Mouse (Mus musculus): Measurements from ENCODE around the gene B4galnt1. TPM values are rescaled to one million over a fixed set of nuclear protein-coding genes. Genes with fewer than 3 reads are reported as not detected.

B4galnt1 gene
- polyA plus RNA-seq, 1 experiment from 2014 or later, result 7.7 TPM

Other genes starting within 250 kb of the B4galnt1 start
- 67.5 and 73.2 TPM in 2 replicates for gene Ctdsp2, start 186.5 kb upstream of the B4galnt1 start, polyA plus RNA-seq (2015; fragmentation: Nextera tagmentation; extraction: Ambion mirVana)
- gene Avil, start 164.5 kb upstream of the B4galnt1 start, polyA plus RNA-seq (2015; fragmentation: Nextera tagmentation; extraction: Ambion mirVana), result 0.10 and 0.36 TPM in 2 replicates
- gene Tsfm, start 134.4 kb upstream of the B4galnt1 start, polyA plus RNA-seq (2015; fragmentation: Nextera tagmentation; extraction: Ambion mirVana), result 96.4 and 99.7 TPM in 2 replicates
- 59.4 and 67.4 TPM in 2 replicates for gene Mettl1, start 123.8 kb upstream of the B4galnt1 start, polyA plus RNA-seq (2015; fragmentation: Nextera tagmentation; extraction: Ambion mirVana)
- 0.93 and 1.00 TPM in 2 replicates for gene Eef1akmt3, start 123.7 kb upstream of the B4galnt1 start, polyA plus RNA-seq (2015; fragmentation: Nextera tagmentation; extraction: Ambion mirVana)
- gene Cyp27b1, start 117.0 kb upstream of the B4galnt1 start, polyA plus RNA-seq (2015; fragmentation: Nextera tagmentation; extraction: Ambion mirVana), result 9.9 and 12.3 TPM in 2 replicates
- gene March9, start 105.0 kb upstream of the B4galnt1 start, polyA plus RNA-seq (2015; fragmentation: Nextera tagmentation; extraction: Ambion mirVana), result 1.1 and 1.4 TPM in 2 replicates
- gene Cdk4, start 101.7 kb upstream of the B4galnt1 start, polyA plus RNA-seq (2015; fragmentation: Nextera tagmentation; extraction: Ambion mirVana), result 1,852 and 1,884 TPM in 2 replicates
- 185 and 189 TPM in 2 replicates for gene Tspan31, start 95.0 kb upstream of the B4galnt1 start, polyA plus RNA-seq (2015; fragmentation: Nextera tagmentation; extraction: Ambion mirVana)
- 0.04 and 0.42 TPM in 2 replicates for gene Agap2, start 89.9 kb upstream of the B4galnt1 start, polyA plus RNA-seq (2015; fragmentation: Nextera tagmentation; extraction: Ambion mirVana)
- gene Os9, start 44.1 kb upstream of the B4galnt1 start, polyA plus RNA-seq (2015; fragmentation: Nextera tagmentation; extraction: Ambion mirVana), result 88.1 and 94.0 TPM in 2 replicates
- 3.1 and 3.3 TPM in 2 replicates for gene Slc26a10, start 15.4 kb downstream of the B4galnt1 start, polyA plus RNA-seq (2015; fragmentation: Nextera tagmentation; extraction: Ambion mirVana)
- 40.6 and 52.6 TPM in 2 replicates for gene Arhgef25, start 24.9 kb downstream of the B4galnt1 start, polyA plus RNA-seq (2015; fragmentation: Nextera tagmentation; extraction: Ambion mirVana)
- gene Dtx3, start 30.5 kb downstream of the B4galnt1 start, polyA plus RNA-seq (2015; fragmentation: Nextera tagmentation; extraction: Ambion mirVana), result 100 and 129 TPM in 2 replicates
- gene Pip4k2c, start 46.4 kb downstream of the B4galnt1 start, polyA plus RNA-seq (2015; fragmentation: Nextera tagmentation; extraction: Ambion mirVana), result 41.1 and 43.5 TPM in 2 replicates
- 1.1 and 1.9 TPM in 2 replicates for gene Kif5a, start 98.1 kb downstream of the B4galnt1 start, polyA plus RNA-seq (2015; fragmentation: Nextera tagmentation; extraction: Ambion mirVana)
- 169 and 189 TPM in 2 replicates for gene Dctn2, start 101.1 kb downstream of the B4galnt1 start, polyA plus RNA-seq (2015; fragmentation: Nextera tagmentation; extraction: Ambion mirVana)
- 15.9 and 16.1 TPM in 2 replicates for gene Mbd6, start 123.8 kb downstream of the B4galnt1 start, polyA plus RNA-seq (2015; fragmentation: Nextera tagmentation; extraction: Ambion mirVana)
- 120 and 127 TPM in 2 replicates for gene Mars, start 146.6 kb downstream of the B4galnt1 start, polyA plus RNA-seq (2015; fragmentation: Nextera tagmentation; extraction: Ambion mirVana)
- gene Arhgap9, start 156.7 kb downstream of the B4galnt1 start, polyA plus RNA-seq (2015; fragmentation: Nextera tagmentation; extraction: Ambion mirVana), result 3.1 and 3.3 TPM in 2 replicates
- 6.3 and 8.2 TPM in 2 replicates for gene Gli1, start 176.7 kb downstream of the B4galnt1 start, polyA plus RNA-seq (2015; fragmentation: Nextera tagmentation; extraction: Ambion mirVana)
- gene Inhbe, start 189.2 kb downstream of the B4galnt1 start, polyA plus RNA-seq (2015; fragmentation: Nextera tagmentation; extraction: Ambion mirVana), result not detected in 2 replicates
- gene Inhbc, start 205.2 kb downstream of the B4galnt1 start, polyA plus RNA-seq (2015; fragmentation: Nextera tagmentation; extraction: Ambion mirVana), result 0.19 and 0.45 TPM in 2 replicates
- 34.7 and 35.9 TPM in 2 replicates for gene R3hdm2, start 215.1 kb downstream of the B4galnt1 start, polyA plus RNA-seq (2015; fragmentation: Nextera tagmentation; extraction: Ambion mirVana)